Mouse (Mus musculus): ENCODE results near the gene Helz.

- no peak for TF ChIP-seq CTCF (IDR thresholded peaks at IDR 0.05; ENCODE audit: low read depth)
- TF ChIP-seq EP300 (optimal IDR thresholded peaks at IDR 0.05): no peak
Measured at GRCm38 (mm10) chr11:107668977-107669376, 121.2 kb downstream of the Helz start.
